Mouse (Mus musculus) CH12.LX (cell line): Measurements from ENCODE around the gene Ints6. TPM values are rescaled to one million over a fixed set of nuclear protein-coding genes. Genes with fewer than 3 reads are reported as not detected.

Experiments used
- DNase-seq: peaks from one replicate; pipeline ENCODE4 v3.0.0-alpha.2; 2013; ENCODE audit errors: extremely low read depth
- H3K27ac ChIP-seq: 2 replicates; pipeline ENCODE4 v1.5.1; 2012; ENCODE audit warnings: low read depth, mild to moderate bottlenecking, control low read depth, moderate library complexity; ENCODE audit not compliant: insufficient read depth
- H3K27me3 ChIP-seq: replicated peaks from 2 replicates; pipeline ENCODE3; 2012; ENCODE audit warnings: inconsistent platforms
- H3K36me3 ChIP-seq, 2 experiments: replicated peaks in 1 of 2; 2 replicates each; pipeline versions ENCODE3 to v1.6.1; 2012; ENCODE audit warnings: inconsistent platforms in 1 of 2, low read length in 1 of 2, mild to moderate bottlenecking in 1 of 2, mixed read lengths in 1 of 2, moderate library complexity in 1 of 2; ENCODE audit not compliant: control insufficient read depth in 1 of 2, insufficient read depth in 1 of 2
- H3K4me1 ChIP-seq, 2 experiments: 2 replicates each; pipeline ENCODE4 v1.6.1; 2012; ENCODE audit warnings: inconsistent platforms in 1 of 2, moderate library complexity in 1 of 2; ENCODE audit not compliant: insufficient read depth in 2 of 2, control insufficient read depth in 1 of 2
- H3K4me2 ChIP-seq: 2 replicates; pipeline ENCODE4 v1.6.1; 2012; ENCODE audit warnings: low read depth, mild to moderate bottlenecking, control low read depth; ENCODE audit not compliant: poor library complexity, insufficient read depth, severe bottlenecking
- H3K4me3 ChIP-seq, 3 experiments: fragments of 150-350 bp in 1 of 3; sonication (generic) in 1 of 3; replicated peaks in 1 of 3; 2 replicates each; pipeline versions ENCODE3 to v1.5.1; 2011 to 2012; ENCODE audit warnings: low read depth in 2 of 3, low read length in 2 of 3, mild to moderate bottlenecking in 2 of 3, moderate library complexity in 2 of 3, control low read depth in 1 of 3, improper control_type of control experiment in 1 of 3, inconsistent platforms in 1 of 3, mixed read lengths in 1 of 3; ENCODE audit not compliant: poor library complexity in 1 of 3
- H3K79me2 ChIP-seq: replicated peaks from 2 replicates; pipeline ENCODE4 v1.6.1; 2012; ENCODE audit warnings: mild to moderate bottlenecking, moderate library complexity; ENCODE audit not compliant: control insufficient read depth, poor library complexity, insufficient read depth, severe bottlenecking; ENCODE audit errors: extremely low read depth
- H3K9ac ChIP-seq: 2 replicates; pipeline ENCODE4 v1.6.1; 2012; ENCODE audit warnings: low read depth, mild to moderate bottlenecking, control low read depth, moderate library complexity; ENCODE audit not compliant: insufficient read depth
- H3K9me3 ChIP-seq: replicated peaks from 2 replicates; pipeline ENCODE3; 2012; ENCODE audit warnings: low read length, inconsistent platforms, mixed read lengths
- CHD1 ChIP-seq: IDR thresholded peaks from 2 replicates; pipeline ENCODE4 v1.6.1; 2012; ENCODE audit warnings: low read depth, low read length, improper control_type of control experiment, inconsistent platforms
- CHD2 ChIP-seq: IDR thresholded peaks from 2 replicates; pipeline ENCODE4 v1.6.1; 2011; ENCODE audit warnings: low read length, improper control_type of control experiment
- EP300 ChIP-seq: IDR thresholded peaks from 2 replicates; pipeline ENCODE4 v1.6.1; 2011; ENCODE audit warnings: low read length, improper control_type of control experiment
- ETS1 ChIP-seq: conservative IDR thresholded peaks from 2 replicates; pipeline ENCODE4 v1.6.1; 2012; ENCODE audit warnings: low read depth, mild to moderate bottlenecking, inconsistent platforms, low read length, improper control_type of control experiment, moderate library complexity
- HCFC1 ChIP-seq: IDR thresholded peaks from 2 replicates; pipeline ENCODE4 v1.6.1; 2012; ENCODE audit warnings: low read depth, mild to moderate bottlenecking, inconsistent platforms, low read length, improper control_type of control experiment
- IRF4 ChIP-seq: IDR thresholded peaks from 2 replicates; pipeline ENCODE4 v1.6.1; 2014; ENCODE audit warnings: low read depth, mild to moderate bottlenecking, inconsistent platforms, low read length, improper control_type of control experiment
- JUND ChIP-seq: conservative IDR thresholded peaks from 2 replicates; pipeline ENCODE4 v1.6.1; 2011; ENCODE audit warnings: low read depth, low read length, improper control_type of control experiment
- KAT2A ChIP-seq: IDR thresholded peaks from 2 replicates; pipeline ENCODE4 v1.6.1; 2012; ENCODE audit warnings: low read length, improper control_type of control experiment, inconsistent platforms; ENCODE audit not compliant: insufficient replicate concordance
- MAZ ChIP-seq: IDR thresholded peaks from 2 replicates; pipeline ENCODE4 v1.6.1; 2012; ENCODE audit warnings: low read depth, mild to moderate bottlenecking, inconsistent platforms, low read length, improper control_type of control experiment, moderate library complexity
- MEF2A ChIP-seq: IDR thresholded peaks from 2 replicates; pipeline ENCODE4 v1.6.1; 2014; ENCODE audit warnings: low read depth, mild to moderate bottlenecking, inconsistent platforms, low read length, improper control_type of control experiment, borderline replicate concordance
- MXI1 ChIP-seq: IDR thresholded peaks from 2 replicates; pipeline ENCODE4 v1.6.1; 2011; ENCODE audit warnings: mild to moderate bottlenecking, low read depth, low read length, improper control_type of control experiment
- NELFE ChIP-seq: IDR thresholded peaks from 2 replicates; pipeline ENCODE4 v1.6.1; 2011; ENCODE audit warnings: low read depth, low read length, improper control_type of control experiment
- PAX5 ChIP-seq: IDR thresholded peaks from 2 replicates; pipeline ENCODE4 v1.6.1; 2012; ENCODE audit warnings: low read length, inconsistent platforms, mixed read lengths
- RAD21 ChIP-seq: IDR thresholded peaks from 2 replicates; pipeline ENCODE4 v1.6.1; 2011; ENCODE audit warnings: low read depth, mild to moderate bottlenecking, low read length, improper control_type of control experiment, moderate library complexity
- SIN3A ChIP-seq: IDR thresholded peaks from 2 replicates; pipeline ENCODE4 v1.6.1; 2012; ENCODE audit warnings: low read length, improper control_type of control experiment, inconsistent platforms
- TBP ChIP-seq: conservative IDR thresholded peaks from 2 replicates; pipeline ENCODE4 v1.6.1; 2011; ENCODE audit warnings: low read depth, low read length, improper control_type of control experiment
- UBTF ChIP-seq: IDR thresholded peaks from 2 replicates; pipeline ENCODE4 v1.6.1; 2012; ENCODE audit warnings: low read depth, mild to moderate bottlenecking, inconsistent platforms, low read length, improper control_type of control experiment, moderate library complexity
- ZKSCAN1 ChIP-seq: IDR thresholded peaks from 2 replicates; pipeline ENCODE4 v1.6.1; 2012; ENCODE audit warnings: low read depth, inconsistent platforms, low read length, improper control_type of control experiment, borderline replicate concordance
- ZNF384 ChIP-seq: IDR thresholded peaks from 2 replicates; pipeline ENCODE4 v1.6.1; 2012; ENCODE audit warnings: low read depth, low read length, improper control_type of control experiment, inconsistent platforms
- dilution Hi-C: fragments of 300-500 bp; cut with MboI; formaldehyde crosslinking; loops from 2 replicates; pipeline ENCODE4 v1.14.3; 2020; ENCODE audit warnings: low sequenced_read_pairs; ENCODE audit not compliant: extremely low pct_unique_long_range_greater_than_20kb, extremely low pct_ligation_motif_present
- in situ Hi-C: fragments of 300-500 bp; cut with MboI; formaldehyde crosslinking; loops from 3 replicates; pipeline ENCODE4 v1.14.3; 2019; ENCODE audit warnings: low sequenced_read_pairs, low pct_ligation_motif_present, low pct_unique_long_range_greater_than_20kb, mixed read lengths
- polyA plus RNA-seq: library from polyadenylated mRNA; unstranded; fragments of >175 nt; gene quantifications from 2 replicates; pipeline ENCODE4 v1.2.1, GENCODE M21; 2012; ENCODE audit warnings: low read depth; ENCODE audit not compliant: insufficient read length
- total RNA-seq, 2 experiments: library from RNA; depleted of rRNA; stranded (reverse); fragments of 300-350 nt in 1 of 2; fragments of >200 nt in 1 of 2; gene quantifications; 2 replicates each; pipeline ENCODE4 v1.2.3; 2012 to 2014

Gene Ints6
- total and polyA plus RNA-seq, 3 experiments = 21.5 to 55.7 (median 44.0) TPM

- DNase-seq = no peak
- no peaks in the 10 kb centered on the region for H3K79me2 ChIP-seq
- H3K9ac ChIP-seq = no peak overlapping the region
- H3K9me3 ChIP-seq = no peaks in the 10 kb centered on the region
- in situ Hi-C loops (no loop called here), dilution Hi-C loops (no loop called here)
- H3K4me3 ChIP-seq = no peak overlapping the region
- no peak overlapping the region for H3K27ac ChIP-seq
- H3K36me3 ChIP-seq = no peaks in the 10 kb centered on the region
- peaks cover 4 to 26% of the 10 kb centered on the region in 2 experiments; a peak in 3 of 4 replicates for H3K4me1 ChIP-seq
- TF ChIP-seq MEF2A (no peak), ZNF384 (no peak), TBP (no peak), IRF4 (no peak), MAZ (no peak), JUND (no peak), NELFE (no peak), PAX5 (no peak), MXI1 (no peak), UBTF (no peak)
- H3K27me3 ChIP-seq = no peaks in the 10 kb centered on the region
- H3K4me2 ChIP-seq = no peak overlapping the region
Measured at GRCm38 (mm10) chr14:62662381-62662780, 98.6 kb downstream of the Ints6 start.

DNA sequence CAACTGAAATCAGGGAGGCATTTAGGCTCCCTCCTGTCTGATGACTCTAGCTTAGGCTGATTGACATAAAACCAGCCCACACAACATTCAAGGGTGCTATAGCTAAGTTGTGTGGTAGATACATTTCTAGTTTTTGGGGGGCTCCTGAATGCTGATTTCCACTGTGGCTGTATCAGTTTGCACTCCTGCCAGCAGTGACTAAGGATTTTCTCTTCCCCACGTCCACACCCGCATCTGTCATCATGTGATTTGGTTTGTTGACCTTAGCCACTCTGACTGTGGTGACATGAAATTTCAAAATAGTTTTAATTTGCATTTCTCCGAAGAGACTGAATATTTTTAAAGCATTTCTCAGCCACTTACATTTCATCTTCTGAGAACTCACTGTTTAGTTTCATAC is 103.5 kb downstream of the Ints6 start:
- dilution Hi-C loops (no loop called here), in situ Hi-C loops (no loop called here)
- DNase-seq = peak; percentile 37
- Histone ChIP-seq H3K9me3 (no peaks in the 10 kb centered on the region), H3K4me2 (no peak overlapping the region), H3K4me3 (no peak overlapping the region), H3K79me2 (no peaks in the 10 kb centered on the region), H3K9ac (no peak overlapping the region), H3K27me3 (no peaks in the 10 kb centered on the region)
- TF ChIP-seq RAD21 (no peak), SIN3A (no peak), ZKSCAN1 (no peak), TBP (no peak), MEF2A (no peak), JUND (no peak), ETS1 (no peak), HCFC1 (no peak), MXI1 (no peak), CHD2 (no peak), EP300 (no peak), KAT2A (no peak), CHD1 (no peak)
- TF ChIP-seq, all 38 proteins: peak for 0
- no peak overlapping the region for H3K27ac ChIP-seq
- H3K36me3 ChIP-seq = no peaks in the 10 kb centered on the region
- H3K4me1 ChIP-seq = peaks cover 0 to 20% of the 10 kb centered on the region in 2 experiments; a peak in 2 of 4 replicates
